Mouse (Mus musculus): ENCODE data around the gene Osmr. TPM values are rescaled to one million over a fixed set of nuclear protein-coding genes. Genes with fewer than 3 reads are reported as not detected.
"Not testable (repeated sequence)": the region's sequence is repeated elsewhere in the genome, so short reads cannot be mapped to it uniquely, and the experiment has no call there.

Gene Osmr
- total RNA-seq, 4 experiments from 2014 or later: 1.7 to 8.3 (median 3.9) TPM

DNA sequence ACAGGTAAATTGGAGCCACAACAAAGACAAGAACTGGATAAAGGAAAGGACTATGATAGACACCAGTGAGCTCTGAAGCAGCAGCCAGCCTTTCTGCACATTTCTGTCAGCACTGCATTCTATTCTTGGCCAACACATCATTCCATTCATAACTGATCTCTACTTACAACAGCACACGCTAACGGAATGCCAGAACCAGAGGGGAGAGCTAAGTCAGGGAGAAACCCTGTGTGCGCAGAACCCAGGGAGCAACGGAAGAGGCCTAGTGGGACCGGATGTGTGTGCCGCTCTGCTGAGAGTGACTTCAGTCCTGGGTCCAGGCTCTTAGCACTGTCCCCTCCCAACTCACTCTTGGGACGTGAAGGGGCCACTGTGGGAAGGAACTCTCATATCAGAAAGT, 13.2 kb downstream of the Osmr start:
- DNase-seq (ENCODE audit: low spot score in 2 of 2): no peak

DNA sequence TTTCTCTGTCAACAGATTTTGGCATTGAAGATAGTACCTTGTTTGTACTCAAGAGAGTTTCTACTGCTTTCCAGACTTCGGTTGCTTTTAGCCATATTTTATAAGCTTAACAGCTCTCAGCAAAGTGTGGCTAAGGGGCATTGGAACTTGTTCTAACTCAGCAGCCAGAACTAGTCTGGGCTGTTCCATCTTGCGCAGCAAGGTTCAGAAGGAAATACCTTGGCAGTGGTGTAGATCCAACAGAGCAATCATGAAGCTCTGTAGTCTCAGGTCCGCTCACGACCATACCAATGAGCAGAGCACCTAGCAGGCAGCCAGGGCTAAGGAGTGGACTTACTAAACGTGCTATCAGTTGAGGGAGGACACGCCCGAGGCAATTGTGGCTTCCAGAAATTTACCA, 15.0 kb downstream of the Osmr start:
- DNase-seq (ENCODE audit: low spot score in 2 of 2): no peak

DNA sequence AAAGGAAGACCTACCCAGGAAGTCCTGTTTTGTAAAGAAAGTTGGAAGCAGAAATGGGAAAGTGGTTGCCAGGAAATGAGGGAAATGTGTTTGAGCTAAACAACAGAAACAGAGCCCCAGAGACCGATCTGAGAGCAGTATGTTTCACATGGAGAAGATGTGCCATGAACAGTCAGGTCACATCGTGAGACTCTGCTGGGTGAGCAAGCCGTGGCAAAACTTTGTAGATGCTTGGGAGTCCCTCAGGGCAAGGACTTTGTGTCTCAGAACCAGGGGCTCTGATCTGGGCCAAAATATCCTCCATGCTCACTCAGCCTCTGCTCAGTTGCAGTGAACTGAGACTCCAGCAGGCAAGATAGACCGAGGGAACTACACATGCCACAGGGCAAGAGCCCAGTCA, 15.9 kb downstream of the Osmr start:
- no peak for DNase-seq (ENCODE audit: low spot score in 2 of 2)

DNA sequence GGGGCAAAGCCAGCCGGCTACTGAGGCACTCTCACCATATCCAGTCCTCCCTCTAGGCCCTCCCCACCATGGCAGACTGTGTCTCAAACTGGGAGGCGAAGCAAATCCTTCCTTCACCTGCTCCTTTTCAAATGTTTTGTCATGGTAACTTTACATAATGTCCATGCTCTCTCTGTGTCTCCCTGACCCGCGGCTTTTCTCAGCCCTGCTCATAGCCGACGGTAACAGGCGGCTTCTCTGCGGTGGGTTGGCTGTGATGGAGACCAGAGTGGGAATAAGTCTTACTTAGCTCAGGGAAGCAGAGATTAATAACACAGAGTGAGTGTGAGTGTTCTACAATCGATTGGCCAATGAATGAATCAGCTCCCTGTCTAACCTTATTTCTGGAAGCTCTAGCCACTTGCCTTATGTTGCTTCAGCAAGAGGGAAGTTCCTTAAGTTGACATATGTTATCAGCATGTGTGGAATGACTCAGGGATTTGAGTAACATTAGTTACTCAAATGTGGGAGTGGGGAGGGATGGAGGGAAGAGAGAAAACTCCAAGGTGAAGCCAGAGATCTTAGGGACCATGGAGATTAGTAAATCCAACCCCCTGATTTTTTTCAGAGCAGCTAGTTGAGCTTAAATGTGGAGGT, 17.4 kb downstream of the Osmr start:
- DNase-seq (ENCODE audit: low spot score in 2 of 2): no peak

DNA sequence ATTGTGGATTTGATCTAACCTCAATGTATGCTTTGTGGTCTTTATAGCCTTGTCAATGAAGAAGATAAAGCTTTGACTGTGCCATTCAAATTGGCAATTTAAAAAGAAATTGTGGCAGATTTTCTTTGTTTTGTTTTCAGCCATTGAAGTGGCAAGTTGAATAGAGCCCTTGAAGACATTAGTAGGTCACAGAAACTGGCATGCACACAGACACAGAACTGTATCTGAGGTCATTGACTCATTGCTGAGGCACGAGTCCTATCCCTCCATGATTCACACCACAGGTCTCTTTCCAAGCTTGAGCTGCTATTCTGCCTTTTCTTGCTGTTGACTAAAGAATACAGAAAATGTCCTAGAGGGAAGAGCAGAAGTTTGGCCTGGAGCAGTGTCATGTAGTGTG, 24.9 kb downstream of the Osmr start:
- DNase-seq (ENCODE audit: low spot score in 2 of 2): no peak

DNA sequence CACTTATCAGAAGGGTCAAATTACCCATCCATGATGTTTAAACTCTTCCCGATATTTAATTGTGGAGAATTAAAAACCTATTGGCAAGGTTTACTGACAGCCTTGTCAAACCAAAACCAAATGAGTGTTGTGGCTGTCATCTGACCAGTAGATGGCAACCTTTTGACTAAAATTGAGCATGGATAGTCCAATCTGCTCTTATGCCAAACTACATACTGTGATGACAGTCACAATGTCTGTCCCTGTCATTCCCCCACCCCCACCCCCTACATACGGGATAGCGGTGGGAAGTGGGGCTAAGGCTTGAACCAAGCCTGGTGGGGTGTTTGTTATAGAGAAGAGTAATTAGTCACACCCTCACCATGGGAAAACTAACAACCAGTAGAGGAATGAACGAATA, 34.6 kb downstream of the Osmr start:
- no peak for DNase-seq (ENCODE audit: low spot score in 2 of 2)

DNA sequence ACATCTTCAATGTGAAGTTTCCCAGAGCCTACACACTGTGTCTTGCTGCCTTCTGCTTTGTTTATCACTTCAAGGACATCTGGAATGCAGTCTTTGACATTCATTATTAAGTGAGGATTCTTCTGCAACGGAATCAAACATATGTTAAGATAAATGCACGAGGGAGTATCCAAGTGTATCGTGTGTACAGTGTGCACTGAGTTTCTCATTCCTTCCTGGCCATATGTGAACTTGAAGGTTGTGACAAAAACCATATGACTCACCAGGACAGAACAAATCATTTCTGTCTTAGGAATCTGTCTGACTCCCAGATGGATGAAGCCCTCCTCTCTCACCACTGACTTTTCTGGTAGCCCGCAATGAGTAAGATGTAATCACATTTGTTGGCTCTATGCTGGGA, 59.0 kb downstream of the Osmr start:
- DNase-seq (ENCODE audit: low spot score in 2 of 2): no peak

DNA sequence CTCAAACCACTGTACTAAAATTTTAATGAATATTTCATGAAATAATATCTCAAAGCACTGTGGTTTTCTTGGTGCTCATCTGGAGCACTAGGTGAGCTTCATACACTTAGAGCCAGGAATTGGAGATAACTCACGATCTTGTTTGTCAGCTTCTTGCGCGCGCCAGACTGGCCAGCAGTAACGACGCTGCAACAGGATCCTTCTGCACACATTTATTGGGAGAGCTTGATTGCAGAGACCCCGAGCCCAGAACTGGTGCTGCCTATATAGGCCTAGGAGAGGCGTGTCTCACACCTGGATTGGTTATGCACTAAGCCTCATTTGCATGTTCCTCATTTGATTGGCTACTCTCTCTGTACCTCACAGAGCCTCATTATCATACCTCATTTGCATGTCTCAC, 73.6 kb downstream of the Osmr start:
- not testable (repeated sequence) for DNase-seq (ENCODE audit: low spot score in 2 of 2)

DNA sequence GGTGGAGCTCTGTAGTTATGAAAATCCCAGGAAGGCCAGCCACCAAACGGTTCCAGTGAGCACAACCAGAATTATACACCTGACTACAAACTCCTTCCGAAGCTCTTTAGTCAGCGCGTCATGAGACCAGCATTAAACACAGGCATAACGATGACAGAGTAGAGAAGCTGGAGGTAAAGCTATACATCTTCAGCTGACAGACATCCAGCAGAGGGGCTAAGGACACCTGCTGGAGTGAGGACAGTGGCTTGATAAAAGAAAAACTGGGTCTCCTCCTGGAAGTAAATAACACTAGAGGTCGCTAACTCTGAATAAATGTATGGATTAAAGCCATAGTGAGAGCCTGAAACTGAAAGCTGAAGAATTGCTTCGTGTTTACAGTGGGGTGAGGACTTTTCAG, 81.9 kb downstream of the Osmr start:
- DNase-seq (ENCODE audit: low spot score in 2 of 2): no peak

DNA sequence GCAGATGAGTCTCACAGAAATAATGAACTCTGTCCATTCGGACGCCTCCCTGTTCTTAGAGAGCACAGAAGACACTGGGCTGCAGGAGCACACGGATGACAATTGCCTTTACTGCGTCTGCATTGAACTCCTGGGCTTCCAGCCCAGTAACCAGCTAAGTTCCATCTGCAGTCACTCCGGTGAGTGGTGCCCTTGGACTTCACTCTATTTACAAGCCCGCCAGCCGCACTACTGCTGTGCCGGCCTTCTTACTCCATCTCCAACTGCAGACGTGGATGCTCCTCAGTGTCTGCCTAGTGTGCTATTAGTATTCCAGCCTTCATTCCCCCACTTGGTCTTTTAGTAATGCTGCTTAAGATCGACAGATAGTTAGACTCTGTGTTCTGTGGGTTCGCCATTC, 83.1 kb downstream of the Osmr start:
- no peak for DNase-seq (ENCODE audit: low spot score in 2 of 2)

DNA sequence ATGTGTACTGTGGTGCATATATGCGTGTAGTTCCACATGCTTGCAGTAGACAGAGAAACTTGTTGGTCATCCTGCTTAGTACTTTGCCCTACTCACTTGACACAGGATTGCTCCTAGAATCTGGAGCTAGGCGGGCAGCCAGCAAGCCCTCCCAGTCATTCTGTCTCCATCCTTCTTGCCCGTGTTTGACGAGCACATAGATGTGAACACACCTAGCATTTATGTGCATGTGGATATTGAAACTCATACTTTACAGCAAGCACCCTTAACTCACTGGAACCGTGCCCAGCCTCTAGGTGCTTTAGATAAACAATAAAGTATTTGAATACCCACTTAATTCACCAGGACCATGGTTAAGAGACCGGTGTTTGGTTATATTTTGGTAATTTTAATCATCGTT, 84.8 kb downstream of the Osmr start:
- no peak for DNase-seq (ENCODE audit: low spot score in 2 of 2)

DNA sequence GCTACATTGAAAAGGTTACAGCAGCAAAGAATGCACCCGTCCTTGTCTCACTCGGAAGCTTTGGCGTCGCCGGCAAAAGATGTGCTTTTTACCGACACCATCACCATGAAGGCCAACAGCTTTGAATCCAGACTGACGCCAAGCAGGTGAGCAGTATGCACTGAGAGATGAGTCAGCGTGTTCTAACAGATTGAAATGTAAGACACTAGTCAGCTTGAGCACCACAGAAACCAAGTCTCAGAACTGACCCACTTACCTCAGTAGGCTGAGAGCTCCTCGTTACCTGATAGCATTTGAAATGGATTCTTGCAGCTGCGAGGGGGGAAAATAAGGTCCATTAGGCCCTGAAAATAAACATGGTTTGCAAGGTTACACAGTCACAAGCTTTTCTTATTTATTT, 87.5 kb downstream of the Osmr start:
- DNase-seq (ENCODE audit: low spot score in 2 of 2): no peak

DNA sequence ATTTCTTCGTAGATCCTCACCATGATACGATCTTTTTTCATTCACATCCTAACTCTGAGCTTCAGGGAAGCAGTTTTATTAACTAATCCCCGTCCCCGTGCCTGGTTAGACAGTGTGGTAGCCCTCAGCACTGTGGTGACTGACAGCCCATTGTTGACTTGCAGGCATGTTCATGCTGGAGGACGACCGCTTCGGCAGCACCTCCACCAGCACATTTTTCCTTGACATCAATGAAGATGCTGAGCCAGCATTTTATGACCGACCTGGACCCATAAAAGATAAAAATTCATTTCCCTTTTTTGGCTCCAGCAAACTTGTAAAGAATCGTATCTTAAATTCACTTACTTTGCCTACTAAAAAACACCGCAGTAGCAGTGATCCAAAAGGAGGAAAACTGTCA, 88.6 kb downstream of the Osmr start:
- DNase-seq (ENCODE audit: low spot score in 2 of 2): no peak

DNA sequence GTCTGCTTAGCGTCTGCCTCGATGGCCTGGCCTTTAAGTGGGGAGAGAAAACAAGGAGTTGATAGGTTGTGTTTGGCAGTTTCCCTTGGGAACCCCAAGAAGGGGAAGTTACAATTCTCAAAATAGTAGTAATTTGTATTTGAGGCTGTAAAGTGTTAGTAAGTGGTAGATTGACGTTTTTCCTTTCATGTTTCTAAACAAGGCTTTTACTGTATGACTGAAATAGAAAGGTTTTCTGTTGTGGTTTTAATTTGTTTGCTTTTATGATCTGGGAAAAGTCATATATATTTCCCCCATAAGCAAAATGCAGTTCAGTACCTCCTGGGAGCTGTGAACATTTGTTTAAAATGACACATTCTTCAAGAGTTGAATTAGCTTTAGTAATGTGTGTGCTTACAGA, 102.5 kb downstream of the Osmr start:
- DNase-seq (ENCODE audit: low spot score in 2 of 2): no peak

Other genes starting within 250 kb of the Osmr start
- gene Rictor, start 166.6 kb downstream of the Osmr start, total RNA-seq (2022): 10 to 100 TPM; 39.3 to 48.2 (median 41.8) TPM
- gene Lifr, start 215.6 kb upstream of the Osmr start, total RNA-seq (2022): 10 to 100 TPM; 42.3 to 53.0 (median 44.8) TPM

All from left cerebral cortex, adult 8-10 months (tissue).